Mouse (Mus musculus): Measurements from ENCODE around the gene Lamtor3.

DNA sequence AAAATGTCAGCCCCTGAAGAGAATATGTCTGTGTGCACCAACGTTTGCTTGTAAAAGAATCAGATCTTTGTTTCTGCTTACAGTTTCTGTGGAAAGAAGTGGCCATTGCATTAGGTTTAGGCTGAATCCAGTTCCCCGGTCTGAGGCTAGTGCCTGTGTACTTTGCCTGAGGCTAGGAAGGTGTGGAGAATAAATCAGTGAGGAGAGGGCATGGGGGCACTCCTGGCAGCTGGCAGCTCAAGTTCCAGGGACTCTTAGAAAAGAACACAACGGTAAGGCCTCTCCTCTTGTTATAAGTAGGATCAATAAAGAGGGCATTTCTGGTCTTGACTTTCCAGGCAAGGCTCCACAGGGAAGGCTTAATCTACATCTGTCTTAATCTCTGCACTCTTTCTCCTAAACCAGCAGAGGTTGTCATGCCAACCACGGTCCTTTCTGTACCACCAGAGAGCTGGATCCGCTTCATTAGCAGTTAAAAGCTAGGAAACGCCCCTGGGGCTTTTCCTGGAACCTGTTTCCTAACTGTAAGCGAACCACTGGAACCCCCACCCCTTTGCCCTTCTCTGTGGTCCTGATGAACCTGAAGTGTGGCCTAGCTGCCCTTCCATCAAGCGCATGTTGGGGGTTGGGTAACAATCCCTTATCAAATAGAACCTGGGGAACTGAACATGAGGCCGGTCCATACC lies 58.8 kb downstream of the Lamtor3 start:
- no peak for TF ChIP-seq POLR2A (IDR thresholded peaks at IDR 0.05; ENCODE audit: borderline replicate concordance, insufficient read depth, low read length)
- no peak for TF ChIP-seq CTCF (IDR thresholded peaks at IDR 0.05; ENCODE audit: borderline replicate concordance, insufficient read depth, low read depth, low read length)
